Mouse (Mus musculus): ENCODE data around the gene Rrp12.
A peak's percentile ranks its signal among the peaks of the same experiment; 100 is the strongest.

GRCm38 (mm10) chr19:41844345-41844744 lies 51.6 kb downstream of the Rrp12 start:
- TF ChIP-seq CTCF (IDR thresholded peaks at IDR 0.05; ENCODE audit: low read depth) (peak; percentile 59), EP300 (IDR thresholded peaks at IDR 0.05; ENCODE audit: low read depth) (no peak)

Data from liver, postnatal 0 days (tissue).